Mouse (Mus musculus) large intestine, adult 2 months (tissue): Measurements from ENCODE around the gene Haus3. TPM values are rescaled to one million over a fixed set of nuclear protein-coding genes. Genes with fewer than 3 reads are reported as not detected.

Experiments
- DNase-seq: peaks from one replicate; pipeline ENCODE4 v3.0.0-alpha.2; 2012; ENCODE audit warnings: low read depth, low spot score
- WGBS: fragments of 180-500 bp; shearing (Covaris S2); methylation state at CpG from one replicate; pipeline ENCODE4 v1.1.7; 2018; 5-methylcytosine and 5-hydroxymethylcytosine counted together
- polyA plus RNA-seq: library from polyadenylated mRNA; depleted of rRNA; stranded (reverse); fragments of >200 nt; gene quantifications from 2 replicates; pipeline ENCODE4 v1.2.3, GENCODE M21; 2012

The Haus3 gene
- polyA plus RNA-seq, 1 experiment, result 0.77 TPM

GRCm38 (mm10) chr5:34187601-34188316, 18.4 kb upstream of the Haus3 start, which contains the start of gene Mxd4:
Gene Mxd4 (minus strand): TSS chr5:34187720.
- peak; percentile 97 for DNase-seq
- WGBS, result under 1% methylated on average over 60 of the region's 60 CpGs

DNA sequence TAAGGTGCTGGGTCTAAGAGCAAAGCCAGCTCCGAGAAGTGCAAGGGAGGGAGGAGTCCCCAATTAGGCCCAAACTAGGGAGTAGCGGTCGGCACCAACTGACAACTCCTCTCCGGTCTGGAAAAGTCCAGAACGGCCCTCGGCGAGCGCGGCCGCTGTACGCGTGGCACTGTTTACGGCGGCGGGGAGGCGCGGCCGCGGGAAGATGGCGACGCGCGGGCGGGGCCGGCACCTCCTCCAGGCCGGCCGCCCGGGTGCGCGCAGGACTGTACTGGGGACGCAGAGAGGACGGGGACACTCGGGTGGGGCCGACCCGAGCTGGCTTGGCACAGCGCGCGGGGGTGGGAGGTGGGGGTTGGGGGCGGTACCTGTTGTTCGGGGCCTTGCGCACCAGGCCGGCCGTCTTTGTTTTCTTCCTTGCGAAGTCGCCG, 17.6 kb upstream of the Haus3 start:
- DNase-seq, result no peak

GRCm38 (mm10) chr5:34186391-34186790, 17.1 kb upstream of the Haus3 start:
- DNase-seq, result no peak
- 32% methylated on average over 2 of the region's 2 CpGs for WGBS

More for the DNA sequence above, 17.6 kb upstream of the Haus3 start:
- WGBS, result under 1% methylated on average over 45 of the region's 46 CpGs

DNA sequence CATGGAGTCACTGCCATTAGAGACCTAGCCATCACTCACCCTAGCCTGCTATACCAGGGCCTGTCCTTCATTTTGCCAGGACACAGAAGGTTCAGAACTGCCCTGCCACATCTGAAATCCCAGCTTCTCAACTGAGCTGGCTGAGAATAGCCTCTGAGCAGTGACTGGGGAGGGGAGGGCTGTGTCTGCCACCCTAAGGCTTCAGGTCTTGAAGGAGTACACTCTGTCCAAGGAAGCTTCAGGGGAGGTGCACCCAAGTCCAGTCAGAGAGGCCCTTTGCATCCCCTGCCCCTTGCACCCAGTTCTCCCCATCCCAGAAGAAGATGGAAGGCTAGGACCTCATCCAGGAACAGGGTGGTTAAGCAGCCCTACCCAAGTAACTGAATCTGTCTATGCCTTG, 16.5 kb upstream of the Haus3 start:
- no peak for DNase-seq

- no peak for DNase-seq
- 80% methylated on average over 1 of the region's 1 CpGs for WGBS
Measured at GRCm38 (mm10) chr5:34185051-34185580, 15.8 kb upstream of the Haus3 start.

DNA sequence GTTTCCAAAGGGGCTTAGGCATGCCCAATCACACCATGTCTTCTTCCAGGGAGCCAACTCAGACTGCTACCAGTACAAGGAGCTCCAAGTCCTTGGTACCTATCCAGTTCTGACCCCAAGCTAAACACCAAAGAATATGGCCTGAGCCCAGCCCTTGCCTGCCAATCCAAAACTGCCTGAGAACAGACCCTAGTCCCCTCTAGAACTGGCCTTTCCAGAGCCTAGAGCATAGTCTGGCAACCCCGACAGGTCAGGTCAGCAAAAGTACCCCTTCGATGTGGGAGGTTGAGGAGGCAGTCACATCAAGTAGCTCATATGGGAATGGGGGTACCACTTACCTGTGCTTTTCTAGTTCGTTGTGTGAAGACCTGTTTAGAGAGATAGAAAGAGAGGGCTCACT, 14.6 kb upstream of the Haus3 start:
- WGBS, result 97% methylated on average over 3 of the region's 3 CpGs
- no peak for DNase-seq

- WGBS, result 64% methylated on average over 5 of the region's 5 CpGs
- no peak for DNase-seq
Measured at GRCm38 (mm10) chr5:34183156-34183880, 14.0 kb upstream of the Haus3 start.

- 33% methylated on average over 3 of the region's 3 CpGs for WGBS
- DNase-seq, result no peak
Measured at GRCm38 (mm10) chr5:34182486-34182885, 13.2 kb upstream of the Haus3 start.

GRCm38 (mm10) chr5:34177821-34178220, 8.5 kb upstream of the Haus3 start:
- DNase-seq, result no peak
- WGBS, result 94% methylated on average over 4 of the region's 4 CpGs

GRCm38 (mm10) chr5:34177091-34177490, 7.8 kb upstream of the Haus3 start:
- WGBS, result 85% methylated on average over 2 of the region's 2 CpGs
- no peak for DNase-seq

GRCm38 (mm10) chr5:34176691-34177090, 7.4 kb upstream of the Haus3 start:
- no peak for DNase-seq
- 91% methylated on average over 10 of the region's 10 CpGs for WGBS

DNA sequence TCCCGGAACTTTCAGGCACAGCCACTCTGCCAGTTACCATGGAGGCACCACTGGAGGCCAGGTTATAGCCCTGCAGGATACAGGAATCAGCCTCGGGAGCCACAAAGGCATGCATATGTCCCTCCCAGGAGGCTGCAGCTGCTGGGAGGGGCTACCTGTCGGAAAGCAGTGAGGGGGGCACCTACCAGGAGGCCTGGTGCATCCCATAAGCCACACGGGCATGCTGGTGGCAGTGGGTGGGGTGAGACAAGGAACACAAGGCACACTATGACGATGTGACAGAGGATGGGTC, 6.0 kb upstream of the Haus3 start:
- no peak for DNase-seq
- WGBS, result 53% methylated on average over 5 of the region's 5 CpGs

DNA sequence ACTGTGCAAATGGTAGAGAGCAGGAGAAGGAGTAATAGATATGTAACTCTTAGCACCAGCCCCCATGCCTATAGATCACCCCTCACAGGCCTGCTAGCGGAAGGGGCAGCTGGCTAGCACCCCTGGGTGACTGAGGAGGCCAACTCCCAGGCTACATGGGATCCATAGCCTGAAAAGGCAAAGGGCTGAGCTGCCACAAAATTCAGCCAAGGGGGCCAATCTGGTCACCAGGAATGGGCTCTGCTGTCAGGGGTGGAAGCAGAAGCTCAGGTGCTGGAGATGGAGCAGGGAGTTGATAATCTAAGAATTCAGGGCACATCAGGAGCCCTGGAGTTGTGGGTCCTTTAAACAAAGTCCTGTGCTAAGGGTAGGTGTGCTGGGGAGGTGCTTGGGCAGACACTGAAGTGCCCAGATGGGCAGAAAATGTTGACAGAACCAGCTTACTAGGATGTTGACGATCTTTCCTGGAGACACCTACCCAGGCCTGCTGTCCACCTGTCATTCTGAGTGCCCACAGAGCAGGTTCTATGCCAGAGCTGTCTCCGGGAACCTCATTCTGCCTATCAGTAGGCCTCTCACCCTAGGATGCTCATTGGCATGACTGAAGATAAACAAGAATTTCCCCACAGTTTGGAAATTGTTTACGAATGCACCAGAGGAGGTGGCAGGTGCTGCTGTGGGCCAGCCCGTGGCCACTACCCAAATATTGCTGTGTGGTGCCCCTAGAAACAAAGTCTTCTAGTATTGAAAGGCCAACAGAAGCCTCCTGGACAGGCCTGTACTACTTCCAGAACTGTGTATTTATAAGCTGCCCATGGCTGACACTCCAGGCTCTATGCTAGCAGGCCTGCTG, 5.4 kb upstream of the Haus3 start:
- no peak for DNase-seq
- WGBS, result 76% methylated on average over 5 of the region's 5 CpGs

GRCm38 (mm10) chr5:34174021-34174420, 4.7 kb upstream of the Haus3 start:
- 80% methylated on average over 2 of the region's 2 CpGs for WGBS
- DNase-seq, result no peak

- DNase-seq, result no peak
- WGBS, result 71% methylated on average over 4 of the region's 4 CpGs
Measured at GRCm38 (mm10) chr5:34170726-34171125, 1.4 kb upstream of the Haus3 start.

DNA sequence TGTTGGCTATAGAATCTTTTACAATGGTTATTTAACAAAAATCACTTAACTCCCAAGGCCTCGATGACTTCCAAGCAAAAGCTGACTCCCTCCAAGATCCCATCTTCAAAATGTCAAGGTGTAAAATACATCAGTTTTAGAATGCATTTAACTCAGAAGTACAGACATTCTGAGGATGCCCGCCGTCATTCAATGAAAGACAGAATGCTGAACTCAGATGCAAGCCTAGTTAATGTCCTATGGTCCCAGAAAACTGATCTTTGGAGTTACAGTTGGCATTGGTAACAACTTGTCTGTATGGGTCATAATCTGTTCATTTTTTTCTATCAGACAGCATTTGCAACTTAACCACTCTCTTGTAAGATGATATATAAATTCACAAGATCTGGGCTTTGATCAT, 627 bp upstream of the Haus3 start:
- 72% methylated on average over 3 of the region's 3 CpGs for WGBS
- DNase-seq, result no peak

DNA sequence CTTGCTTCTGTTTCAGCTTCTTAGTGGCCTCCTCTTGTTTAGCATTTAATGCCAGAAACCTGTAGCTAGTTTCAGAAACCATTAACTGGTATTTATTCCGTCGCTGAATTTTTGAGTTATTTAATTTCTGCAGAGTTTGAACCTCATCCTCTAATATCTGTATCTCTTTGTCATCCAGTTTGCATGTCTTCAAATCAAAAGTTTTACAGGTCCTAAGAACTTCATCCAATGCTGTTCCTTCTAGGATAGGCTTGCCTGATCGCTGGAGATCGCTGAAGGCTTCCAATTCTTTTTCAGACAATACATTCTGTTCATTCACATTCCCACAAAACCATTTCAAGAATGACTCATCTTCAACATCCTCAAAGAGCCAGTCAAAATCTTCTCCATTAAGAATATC, 1.5 kb downstream of the Haus3 start:
- 78% methylated on average over 4 of the region's 4 CpGs for WGBS
- no peak for DNase-seq

- WGBS, result 66% methylated on average over 4 of the region's 4 CpGs
- no peak for DNase-seq
Measured at GRCm38 (mm10) chr5:34165793-34166192, 3.5 kb downstream of the Haus3 start.

DNA sequence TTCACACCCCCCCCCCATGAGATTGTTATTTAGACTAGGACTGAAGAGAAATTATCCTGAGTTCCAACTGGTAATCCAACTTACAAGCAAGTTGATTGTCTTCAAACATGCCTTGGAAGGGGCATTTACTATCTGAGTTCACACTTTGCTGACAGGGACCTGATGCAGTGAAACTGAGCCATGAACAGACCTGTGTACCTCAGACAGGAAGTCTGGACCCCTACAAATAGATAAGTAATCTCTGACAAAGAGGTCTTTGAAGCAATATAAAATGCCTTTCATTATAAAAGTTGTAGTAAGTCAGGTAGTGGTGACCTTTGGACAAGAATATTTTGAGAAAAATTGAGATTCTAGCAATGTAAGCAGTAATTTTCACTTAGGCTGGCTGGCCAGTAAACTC, 20.9 kb downstream of the Haus3 start:
- DNase-seq, result no peak

DNA sequence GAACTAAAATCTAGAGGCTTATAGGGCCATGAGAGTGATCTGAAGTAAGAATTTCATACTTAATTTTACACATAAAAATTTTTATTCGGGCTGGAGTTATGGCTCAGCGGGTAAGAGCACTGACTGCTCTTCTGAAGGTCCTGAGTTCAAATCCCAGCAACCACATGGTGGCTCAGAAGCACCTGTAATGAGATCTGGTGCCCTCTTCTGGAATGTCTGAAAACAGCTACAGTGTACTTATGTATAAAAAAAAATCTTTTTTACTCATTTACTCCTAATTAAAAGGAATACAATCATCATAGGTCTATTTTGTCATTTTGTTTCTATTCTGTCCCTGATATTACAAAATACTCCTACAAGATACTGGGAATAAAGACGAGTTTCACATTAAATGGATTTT, 21.8 kb downstream of the Haus3 start:
- no peak for DNase-seq
- WGBS, result 90% methylated on average over 3 of the region's 3 CpGs
